Mouse (Mus musculus) small intestine, adult 10 weeks (tissue): Measurements from ENCODE around the gene Cradd. TPM values are rescaled to one million over a fixed set of nuclear protein-coding genes. Genes with fewer than 3 reads are reported as not detected.

Source experiments
- polyA plus RNA-seq: library from polyadenylated mRNA; stranded (reverse); fragments of 350-450 nt; fragmentation: Illumina TruSeq; extraction: RNeasy Lipid Tissue Mini Kit (QIAGEN cat#74804); gene quantifications from one replicate; pipeline ENCODE4 v1.2.3, GENCODE M21; 2014; ENCODE audit warnings: low replicate concordance

The Cradd gene
- polyA plus RNA-seq: 3.7 TPM

DNA sequence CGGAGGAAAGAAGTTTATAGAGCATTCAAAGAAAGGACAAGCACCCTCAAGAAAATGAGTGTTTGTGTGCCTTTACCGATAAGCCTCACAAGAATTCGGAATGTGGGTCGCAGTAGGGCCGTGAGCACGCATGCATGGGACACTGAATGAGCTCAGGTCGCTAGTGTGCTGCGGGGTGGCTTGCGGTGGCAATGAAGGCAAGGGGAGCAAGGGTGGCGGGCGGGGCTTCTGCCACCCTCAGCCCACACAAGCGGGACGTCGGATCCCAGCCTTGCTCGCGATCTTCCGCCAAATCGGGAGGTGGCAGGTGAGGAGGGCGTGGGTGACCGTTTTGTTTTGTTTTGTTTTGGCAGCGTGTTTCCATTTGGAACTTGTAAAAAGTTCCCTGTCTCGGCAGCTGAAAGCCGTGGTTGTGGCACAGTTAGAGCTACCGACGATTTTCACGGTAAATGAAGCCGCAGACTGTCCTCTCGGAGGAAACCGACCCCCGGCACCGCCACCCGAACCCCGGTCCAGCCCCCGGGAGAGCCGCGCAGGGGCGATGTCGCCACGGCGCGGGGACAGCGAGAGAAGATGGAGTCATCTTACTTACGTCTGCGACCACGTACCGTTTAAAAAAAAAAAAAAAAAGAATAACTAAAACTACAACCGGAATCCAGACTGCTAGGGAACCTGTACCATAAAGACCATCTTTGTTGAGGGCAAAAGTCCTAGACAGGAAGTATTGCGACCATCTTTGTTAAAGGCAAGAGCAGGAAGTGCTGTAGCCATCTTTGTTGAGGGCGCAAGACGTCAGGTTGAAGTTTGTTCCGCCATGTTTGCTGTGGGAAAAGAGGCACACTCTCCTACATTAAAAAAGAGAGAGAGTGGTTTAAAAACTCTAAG lies at the start of gene Cradd:
TSS of gene Cradd (minus strand) at position 741 of the 885 bp plus-strand sequence.

Other genes with a start within 250 kb of the Cradd start
- gene Socs2, start 93.0 kb upstream of the Cradd start, polyA plus RNA-seq: 126 TPM
- gene Mrpl42, start 177.8 kb upstream of the Cradd start, polyA plus RNA-seq: 185 TPM
- 556 TPM for gene Ube2n, start 191.0 kb upstream of the Cradd start, polyA plus RNA-seq
- gene Nudt4, start 240.0 kb upstream of the Cradd start, polyA plus RNA-seq: 411 TPM